Mouse (Mus musculus) liver, embryonic 15.5 days (tissue): ENCODE measurements around the gene Atf7. TPM values are rescaled to one million over a fixed set of nuclear protein-coding genes. Genes with fewer than 3 reads are reported as not detected.

Source experiments
- ATAC-seq: fragments of 200-750 bp; cut with Nextera tagmentation; 2 replicates; pipeline ENCODE4 v1.8.0; 2017; ENCODE audit warnings: moderate number of reproducible peaks, mild to moderate bottlenecking, moderate library complexity; ENCODE audit not compliant: insufficient read depth
- H3K27ac ChIP-seq: fragments of 300-500 bp; sonication (generic); replicated peaks from 2 replicates; pipeline ENCODE4 v1.5.1; 2015; ENCODE audit warnings: mild to moderate bottlenecking, inconsistent platforms
- H3K27me3 ChIP-seq: fragments of 300-500 bp; sonication (generic); 2 replicates; pipeline ENCODE4 v1.6.1; 2015; ENCODE audit warnings: mild to moderate bottlenecking, inconsistent platforms
- H3K36me3 ChIP-seq: fragments of 300-500 bp; sonication (generic); replicated peaks from 2 replicates; pipeline ENCODE4 v1.6.1; 2015; ENCODE audit warnings: moderate library complexity, mild to moderate bottlenecking, inconsistent platforms
- H3K4me1 ChIP-seq: fragments of 300-500 bp; sonication (generic); replicated peaks from 2 replicates; pipeline ENCODE4 v1.6.1; 2015; ENCODE audit warnings: inconsistent platforms
- H3K4me2 ChIP-seq: fragments of 300-500 bp; sonication (generic); 2 replicates; pipeline ENCODE4 v1.6.1; 2015; ENCODE audit warnings: moderate library complexity, mild to moderate bottlenecking, inconsistent platforms
- H3K4me3 ChIP-seq: fragments of 300-500 bp; sonication (generic); replicated peaks from 2 replicates; pipeline ENCODE4 v1.5.1; 2015; ENCODE audit warnings: mild to moderate bottlenecking, inconsistent platforms
- H3K9ac ChIP-seq: fragments of 300-500 bp; sonication (generic); 2 replicates; pipeline ENCODE4 v1.6.1; 2015; ENCODE audit warnings: moderate library complexity, mild to moderate bottlenecking, inconsistent platforms
- H3K9me3 ChIP-seq: fragments of 300-500 bp; sonication (generic); replicated peaks from 2 replicates; pipeline ENCODE4 v1.6.1; 2016; ENCODE audit warnings: inconsistent platforms
- WGBS: fragments of 180-500 bp; shearing (Covaris S2); methylation state at CpG from one replicate; pipeline ENCODE4 v1.1.7; 2015; ENCODE audit warnings: mixed read lengths; ENCODE audit not compliant: insufficient replicate concordance; 5-methylcytosine and 5-hydroxymethylcytosine counted together
- polyA plus RNA-seq: library from polyadenylated mRNA; unstranded; fragments of >200 nt; fragmentation: Nextera tagmentation; extraction: Ambion mirVana; gene quantifications from 2 replicates; pipeline ENCODE4 v1.2.1, GENCODE M21; 2015

The Atf7 gene
- polyA plus RNA-seq, 1 experiment from 2014 or later = 8.8 TPM

DNA sequence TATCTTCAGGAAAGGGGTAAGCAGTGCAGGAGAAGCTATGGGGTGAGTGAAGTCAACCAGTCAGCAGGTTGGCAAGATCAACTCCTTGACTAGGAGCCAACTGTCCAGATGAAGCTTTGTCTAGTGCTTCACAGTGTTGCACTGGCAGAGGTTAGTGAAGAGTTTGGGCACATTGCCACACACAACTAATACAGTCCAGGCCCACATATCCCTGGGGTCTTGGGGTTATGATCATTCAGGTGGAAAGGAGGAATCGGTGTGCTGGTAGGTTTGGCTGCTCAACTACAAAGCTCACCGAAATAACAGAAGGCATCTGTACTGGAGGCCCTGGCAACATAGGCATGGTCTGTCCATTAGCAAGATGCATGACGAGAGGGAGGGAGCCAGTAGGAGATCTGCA lies 77.8 kb downstream of the Atf7 start:
- WGBS = 85% methylated on average over 3 of the region's 3 CpGs
- no peak overlapping the region for H3K9ac ChIP-seq

DNA sequence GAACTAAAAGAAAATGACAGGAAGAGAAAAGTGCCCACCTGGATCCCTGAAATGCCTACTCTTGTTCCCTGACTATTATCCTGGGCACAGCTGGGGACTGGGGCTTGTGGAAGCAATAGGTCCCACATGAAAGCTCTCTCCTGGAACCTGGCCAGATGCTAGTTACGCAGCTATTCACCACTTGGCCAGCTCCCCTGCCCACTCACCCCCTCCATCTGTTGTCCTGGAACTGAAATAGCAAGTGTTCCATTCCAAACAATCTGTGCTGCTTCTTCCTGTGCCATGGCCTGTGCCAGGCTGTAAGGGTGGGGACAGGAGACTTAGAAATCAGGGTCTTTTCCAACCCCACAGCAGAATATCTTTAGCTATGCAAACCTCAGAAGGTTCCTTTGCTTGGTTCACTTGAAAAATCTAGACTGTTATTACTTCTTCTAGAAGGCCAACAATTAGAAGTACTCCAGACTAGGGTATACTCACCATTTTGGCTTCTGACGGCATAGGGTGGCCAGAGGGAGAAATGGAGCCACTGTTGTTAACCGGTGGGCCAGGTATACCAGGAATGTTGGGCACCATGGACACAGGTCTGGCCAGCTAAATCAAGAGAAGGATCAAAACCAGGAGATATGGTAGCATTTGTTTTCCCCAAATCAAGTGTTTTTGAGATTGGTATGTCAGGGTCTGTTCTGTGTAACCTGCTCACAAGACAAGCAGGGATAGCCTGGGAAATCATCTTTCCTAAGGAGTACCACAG lies 78.4 kb downstream of the Atf7 start:
- ATAC-seq = no peak
- no peak overlapping the region for H3K9ac ChIP-seq
- peaks cover 58% of the 10 kb centered on the region for H3K36me3 ChIP-seq
- H3K4me3 ChIP-seq = no peak overlapping the region
- H3K9me3 ChIP-seq = no peaks in the 10 kb centered on the region
- 83% methylated on average over 3 of the region's 3 CpGs for WGBS
- no peak overlapping the region for H3K4me2 ChIP-seq
- no peaks in the 10 kb centered on the region for H3K4me1 ChIP-seq
- H3K27me3 ChIP-seq = no peaks in the 10 kb centered on the region
- no peak overlapping the region for H3K27ac ChIP-seq

More for the DNA sequence above, 77.8 kb downstream of the Atf7 start:
- no peak overlapping the region for H3K4me3 ChIP-seq
- no peak for ATAC-seq
- H3K27ac ChIP-seq = no peak overlapping the region
- H3K9me3 ChIP-seq = no peaks in the 10 kb centered on the region
- no peaks in the 10 kb centered on the region for H3K4me1 ChIP-seq
- H3K4me2 ChIP-seq = no peak overlapping the region
- peaks cover 59% of the 10 kb centered on the region for H3K36me3 ChIP-seq
- H3K27me3 ChIP-seq = no peaks in the 10 kb centered on the region

DNA sequence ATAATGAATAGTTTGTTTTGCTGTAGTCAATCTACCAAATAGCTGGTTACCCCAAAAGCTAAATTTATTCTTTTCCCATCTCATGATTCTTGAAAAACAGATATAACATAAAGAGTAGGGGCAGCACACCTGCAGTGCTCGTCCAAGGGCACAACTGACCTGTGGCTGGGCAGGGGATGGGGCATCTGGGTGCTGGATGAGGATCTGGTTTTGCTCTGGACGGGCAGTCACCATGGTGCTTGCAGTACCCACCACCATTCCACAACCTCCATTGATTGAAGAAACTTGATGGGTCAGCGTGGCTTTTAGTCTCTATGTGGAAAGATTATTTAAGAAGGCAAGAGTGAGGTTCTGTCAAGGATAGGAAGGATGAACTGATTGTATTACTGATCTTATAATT lies 79.0 kb downstream of the Atf7 start:
- peaks cover 56% of the 10 kb centered on the region for H3K36me3 ChIP-seq
- H3K9me3 ChIP-seq = no peaks in the 10 kb centered on the region
- H3K27ac ChIP-seq = no peak overlapping the region
- no peak overlapping the region for H3K9ac ChIP-seq
- H3K4me1 ChIP-seq = no peaks in the 10 kb centered on the region
- WGBS = 70% methylated on average over 3 of the region's 3 CpGs
- no peak overlapping the region for H3K4me3 ChIP-seq
- no peak for ATAC-seq
- no peaks in the 10 kb centered on the region for H3K27me3 ChIP-seq
- no peak overlapping the region for H3K4me2 ChIP-seq

DNA sequence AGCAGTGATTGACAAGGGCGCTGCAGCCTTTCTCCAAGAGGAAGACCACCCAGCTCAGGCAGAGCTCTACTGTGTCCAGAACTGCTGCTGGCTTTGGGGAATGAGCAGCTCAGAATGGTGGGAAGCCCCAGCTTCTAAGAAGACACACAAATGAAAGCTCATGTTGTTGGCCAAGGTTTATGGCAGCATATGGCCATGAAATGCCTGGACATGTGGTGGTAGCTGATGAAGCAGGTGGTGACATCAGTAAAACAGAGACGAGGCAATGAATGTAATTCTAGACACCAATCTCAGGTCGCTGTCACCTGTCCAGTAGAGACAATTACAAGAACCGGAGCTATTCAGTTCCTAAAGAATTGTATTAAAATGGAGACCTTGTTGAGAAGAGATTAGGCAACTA lies 80.5 kb downstream of the Atf7 start:
- no peaks in the 10 kb centered on the region for H3K27me3 ChIP-seq
- no peak overlapping the region for H3K4me2 ChIP-seq
- H3K27ac ChIP-seq = no peak overlapping the region
- no peak overlapping the region for H3K4me3 ChIP-seq
- WGBS = 70% methylated on average over 4 of the region's 4 CpGs
- no peaks in the 10 kb centered on the region for H3K4me1 ChIP-seq
- no peak for ATAC-seq
- no peaks in the 10 kb centered on the region for H3K9me3 ChIP-seq
- peaks cover 64% of the 10 kb centered on the region for H3K36me3 ChIP-seq
- no peak overlapping the region for H3K9ac ChIP-seq

DNA sequence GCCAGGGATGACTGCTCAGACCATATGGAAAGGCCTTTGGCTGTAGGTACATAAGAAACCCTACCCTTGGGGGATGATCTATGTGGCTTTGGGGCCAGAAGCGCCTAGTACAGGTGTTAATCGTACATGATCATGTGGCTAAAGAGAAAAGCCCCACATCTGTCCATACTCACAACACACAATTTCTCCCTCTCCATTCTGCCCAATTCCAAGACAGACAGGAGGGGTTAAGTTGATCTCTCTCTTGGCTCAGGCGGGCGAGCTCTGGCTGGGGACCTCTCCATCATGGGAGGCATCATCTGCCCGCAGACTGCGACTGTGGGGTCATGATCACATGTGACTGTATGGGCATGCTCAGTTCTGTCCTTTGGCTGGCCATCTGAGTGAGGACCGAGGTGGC lies 91.3 kb downstream of the Atf7 start:
- ATAC-seq = no peak
- peaks cover 66% of the 10 kb centered on the region for H3K36me3 ChIP-seq
- 78% methylated on average over 7 of the region's 7 CpGs for WGBS

DNA sequence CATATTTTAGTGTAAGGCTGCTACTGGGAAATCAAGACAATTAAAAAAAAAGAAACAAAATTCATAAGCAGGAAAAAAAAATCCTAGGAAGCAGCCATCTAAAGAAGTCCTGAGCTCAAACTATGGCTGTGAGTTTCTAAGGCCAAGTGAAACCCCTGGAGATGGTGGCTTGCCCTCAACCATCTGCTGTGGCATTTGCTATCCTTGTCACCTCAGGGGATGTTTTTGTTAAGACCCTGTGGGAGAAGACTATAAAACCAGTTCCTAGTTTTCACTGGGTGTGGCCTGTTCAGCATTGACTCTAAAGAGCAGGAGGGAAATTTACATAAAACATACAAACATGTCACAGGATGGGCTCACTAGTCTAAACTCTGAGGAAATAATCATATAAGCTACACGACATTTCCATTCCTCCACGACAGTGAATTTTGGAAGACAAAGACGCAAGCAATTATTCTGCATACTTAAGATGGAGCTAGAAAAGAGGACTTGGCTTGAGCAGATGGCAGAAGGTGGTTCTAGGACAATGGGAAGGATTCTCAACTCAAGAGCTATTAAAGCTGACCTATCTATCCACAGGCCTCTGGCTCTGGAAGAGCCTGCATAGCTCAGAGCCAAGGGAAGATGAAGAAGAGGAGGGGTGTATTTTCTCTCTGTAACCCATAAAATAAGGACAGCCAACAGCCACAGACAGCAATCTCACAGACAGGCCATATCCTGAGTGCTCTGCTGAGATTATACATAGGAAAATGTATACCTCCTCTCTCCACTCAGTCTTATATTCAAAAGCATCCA lies 93.0 kb downstream of the Atf7 start:
- no peak overlapping the region for H3K9ac ChIP-seq
- H3K36me3 ChIP-seq = peaks cover 77% of the 10 kb centered on the region
- no peak overlapping the region for H3K27ac ChIP-seq
- H3K4me2 ChIP-seq = no peak overlapping the region
- no peaks in the 10 kb centered on the region for H3K9me3 ChIP-seq
- no peak overlapping the region for H3K4me3 ChIP-seq
- 89% methylated on average over 3 of the region's 3 CpGs for WGBS
- no peaks in the 10 kb centered on the region for H3K27me3 ChIP-seq
- ATAC-seq = no peak
- H3K4me1 ChIP-seq = no peaks in the 10 kb centered on the region

More for the DNA sequence above, 91.3 kb downstream of the Atf7 start:
- H3K27me3 ChIP-seq = no peaks in the 10 kb centered on the region
- no peak overlapping the region for H3K4me2 ChIP-seq
- H3K4me3 ChIP-seq = no peak overlapping the region
- no peak overlapping the region for H3K9ac ChIP-seq
- H3K27ac ChIP-seq = no peak overlapping the region
- no peaks in the 10 kb centered on the region for H3K4me1 ChIP-seq
- H3K9me3 ChIP-seq = no peaks in the 10 kb centered on the region

DNA sequence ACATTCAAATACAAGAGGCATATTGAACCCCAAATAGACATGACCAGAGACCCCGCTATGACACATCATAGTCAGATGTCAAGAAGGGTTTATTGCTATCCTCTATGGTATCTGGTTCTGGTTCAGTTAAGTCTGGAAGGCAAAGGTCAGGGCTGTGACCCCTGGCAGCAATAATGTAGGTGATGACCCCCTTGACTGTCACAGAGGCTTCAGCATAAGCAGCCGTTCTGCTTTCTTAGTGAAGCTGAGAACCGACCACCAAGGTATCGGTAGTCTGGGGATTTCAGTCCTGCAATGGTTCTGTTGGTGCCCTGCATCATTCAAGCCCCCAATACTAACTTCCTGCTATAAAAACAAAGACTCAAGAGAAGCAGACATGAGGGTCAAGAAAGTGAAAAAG lies 93.7 kb downstream of the Atf7 start:
- Histone ChIP-seq H3K27me3 (no peaks in the 10 kb centered on the region), H3K4me1 (no peaks in the 10 kb centered on the region), H3K4me2 (no peak overlapping the region), H3K27ac (no peak overlapping the region), H3K36me3 (peaks cover 72% of the 10 kb centered on the region), H3K9me3 (no peaks in the 10 kb centered on the region), H3K9ac (no peak overlapping the region), H3K4me3 (no peak overlapping the region)
- 81% methylated on average over 4 of the region's 4 CpGs for WGBS
- no peak for ATAC-seq

DNA sequence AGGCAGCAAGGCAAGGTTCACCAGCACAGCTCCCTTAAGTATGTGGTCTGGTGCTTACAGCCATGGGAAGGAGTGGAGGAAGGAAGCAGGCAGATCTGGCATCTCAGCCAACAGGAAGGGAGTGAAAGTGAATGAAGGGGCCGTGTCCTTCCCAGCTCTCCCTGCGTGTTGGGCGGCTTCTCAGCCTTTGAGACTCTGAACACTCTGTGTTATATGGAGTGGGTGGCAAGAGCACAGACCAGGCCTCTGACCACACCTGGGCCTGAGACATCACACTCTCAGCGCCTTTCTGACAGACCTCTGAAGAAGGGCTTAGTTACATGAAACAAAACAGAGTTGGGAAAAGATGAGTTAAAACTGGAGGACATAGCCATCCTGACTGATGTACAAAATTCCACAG lies 94.7 kb downstream of the Atf7 start:
- H3K9ac ChIP-seq = no peak overlapping the region
- H3K4me3 ChIP-seq = no peak overlapping the region
- ATAC-seq = no peak
- H3K36me3 ChIP-seq = peaks cover 62% of the 10 kb centered on the region
- no peak overlapping the region for H3K4me2 ChIP-seq
- no peaks in the 10 kb centered on the region for H3K27me3 ChIP-seq
- no peak overlapping the region for H3K27ac ChIP-seq
- WGBS = 65% methylated on average over 4 of the region's 4 CpGs
- no peaks in the 10 kb centered on the region for H3K9me3 ChIP-seq
- H3K4me1 ChIP-seq = no peaks in the 10 kb centered on the region

DNA sequence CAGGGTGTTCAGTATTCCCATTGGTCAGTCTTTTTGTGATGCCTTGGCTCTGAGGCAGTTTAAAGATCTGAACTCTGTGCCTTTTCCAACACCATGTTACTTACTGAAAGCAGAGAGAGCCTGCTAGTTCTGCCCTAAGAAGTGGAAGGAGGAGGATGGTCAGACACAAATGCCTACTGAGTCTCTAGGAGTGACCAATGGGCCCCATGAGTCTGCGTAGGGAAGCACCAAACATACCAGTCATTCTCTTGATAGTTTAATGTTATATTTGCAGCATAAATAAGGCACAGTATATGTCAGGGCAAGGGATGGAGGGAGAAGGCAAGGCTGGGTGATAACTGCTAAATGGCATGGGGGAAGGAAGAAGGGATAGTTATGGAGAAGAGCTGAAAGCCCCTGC lies 96.9 kb downstream of the Atf7 start:
- no peak overlapping the region for H3K4me3 ChIP-seq
- no peaks in the 10 kb centered on the region for H3K27me3 ChIP-seq
- H3K9me3 ChIP-seq = no peaks in the 10 kb centered on the region
- ATAC-seq = no peak
- no peak overlapping the region for H3K4me2 ChIP-seq
- H3K4me1 ChIP-seq = no peaks in the 10 kb centered on the region
- H3K27ac ChIP-seq = no peak overlapping the region
- H3K36me3 ChIP-seq = peaks cover 65% of the 10 kb centered on the region
- H3K9ac ChIP-seq = no peak overlapping the region
- WGBS = 72% methylated on average over 1 of the region's 1 CpGs

DNA sequence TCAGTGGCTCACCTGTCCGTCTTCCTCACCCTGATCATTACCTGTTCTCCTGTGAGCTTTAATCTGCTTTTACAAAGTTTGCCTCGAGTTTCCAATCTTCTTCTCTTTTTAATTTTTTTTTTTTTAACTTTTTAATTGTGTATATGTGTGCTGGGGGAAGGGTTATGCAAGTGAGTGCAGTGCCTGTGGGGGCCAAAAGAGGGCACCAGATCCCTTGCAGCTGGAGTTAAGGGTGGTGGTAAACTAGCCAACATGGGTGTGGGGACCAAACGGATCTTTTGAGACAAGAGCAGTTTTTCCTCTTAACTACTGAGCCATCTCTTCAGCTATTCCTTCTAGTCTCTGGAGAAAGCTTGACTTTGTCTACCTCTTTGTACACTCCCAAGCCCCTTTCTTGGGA lies 97.3 kb downstream of the Atf7 start:
- ATAC-seq = no peak
- Histone ChIP-seq H3K27me3 (no peaks in the 10 kb centered on the region), H3K4me3 (no peak overlapping the region), H3K9me3 (no peaks in the 10 kb centered on the region), H3K9ac (no peak overlapping the region), H3K4me2 (no peak overlapping the region), H3K27ac (no peak overlapping the region), H3K36me3 (peaks cover 61% of the 10 kb centered on the region), H3K4me1 (no peaks in the 10 kb centered on the region)
- WGBS = 62% methylated on average over 3 of the region's 3 CpGs

DNA sequence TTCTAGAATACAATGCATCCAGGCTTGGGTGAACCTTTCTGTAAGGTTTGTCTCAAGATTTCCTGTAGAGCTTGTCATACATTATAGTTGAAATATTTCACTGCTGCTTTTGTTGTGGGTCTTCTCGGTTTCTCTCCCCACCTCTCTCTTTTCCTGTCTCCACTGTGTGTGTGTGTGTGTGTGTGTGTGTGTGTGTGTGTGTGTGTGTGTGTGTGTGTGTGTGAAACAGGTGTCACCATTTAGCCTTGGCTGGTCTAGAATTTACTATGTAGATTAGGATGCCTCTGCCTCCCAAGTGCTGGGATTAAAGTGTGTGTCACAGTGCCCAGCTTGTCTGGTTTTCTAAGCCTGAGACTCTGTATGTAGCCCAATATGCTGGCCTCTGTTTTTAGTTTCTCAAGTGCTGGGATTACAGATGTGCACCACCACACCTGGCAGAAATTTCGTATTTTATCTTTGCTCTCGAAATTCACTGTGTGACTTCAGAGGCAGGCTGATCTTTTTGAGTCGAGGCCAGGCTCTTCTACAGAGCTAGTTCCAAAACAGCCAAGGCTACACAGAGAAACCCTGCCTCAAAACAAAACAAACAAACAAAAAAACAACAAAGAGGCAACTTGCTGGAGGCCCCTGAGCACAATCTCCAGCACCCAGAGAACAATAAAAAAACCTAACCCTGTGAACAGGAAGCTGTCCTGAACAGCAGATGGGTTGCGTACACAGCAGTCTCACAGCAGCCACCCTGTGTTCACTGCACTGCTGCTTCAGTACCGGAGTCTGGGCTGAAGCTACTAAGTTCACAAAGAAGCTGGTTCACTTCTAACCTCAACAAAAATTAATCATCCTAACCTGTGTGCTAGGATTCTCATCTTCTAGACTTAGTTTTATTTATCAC lies 98.9 kb downstream of the Atf7 start:
- Histone ChIP-seq H3K27me3 (no peaks in the 10 kb centered on the region), H3K4me2 (no peak overlapping the region), H3K27ac (no peak overlapping the region), H3K9me3 (no peaks in the 10 kb centered on the region), H3K9ac (no peak overlapping the region), H3K4me3 (no peak overlapping the region), H3K4me1 (peaks cover 3% of the 10 kb centered on the region), H3K36me3 (peaks cover 65% of the 10 kb centered on the region)
- WGBS = 66% methylated on average over 6 of the region's 6 CpGs
- ATAC-seq = no peak
